Mouse (Mus musculus) ES-CJ7 (cell line): ENCODE data around the gene Hal.
"Not testable (repeated sequence)": the region's sequence is repeated elsewhere in the genome, so short reads cannot be mapped to it uniquely, and the experiment has no call there.

ENCODE experiments used
- DNase-seq: peaks from one replicate; pipeline ENCODE4 v3.0.0; 2011; ENCODE audit warnings: low read depth, low spot score

Gene Hal

GRCm38 (mm10) chr10:93515927-93516326 is 27.4 kb downstream of the Hal start:
- no peak for DNase-seq

DNA sequence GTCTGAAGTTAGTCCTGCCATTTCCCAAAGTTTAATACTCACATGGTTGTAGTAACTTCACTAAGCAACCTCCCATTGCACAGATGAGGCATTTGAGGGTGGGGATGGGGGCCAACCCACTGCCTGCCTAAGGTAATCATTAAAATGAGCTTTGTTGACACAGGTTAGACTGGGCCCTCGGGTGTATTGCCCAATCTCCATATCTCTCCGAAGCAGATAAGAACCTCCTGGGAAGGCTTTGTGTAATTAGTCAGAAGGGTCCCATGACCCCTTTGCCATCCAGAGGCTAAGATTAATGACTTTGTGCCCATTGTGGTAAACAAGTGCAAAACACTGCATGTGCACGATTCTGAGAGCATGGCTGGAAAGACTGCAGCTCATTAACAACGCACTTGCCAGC is 29.2 kb downstream of the Hal start:
- DNase-seq = no peak

DNA sequence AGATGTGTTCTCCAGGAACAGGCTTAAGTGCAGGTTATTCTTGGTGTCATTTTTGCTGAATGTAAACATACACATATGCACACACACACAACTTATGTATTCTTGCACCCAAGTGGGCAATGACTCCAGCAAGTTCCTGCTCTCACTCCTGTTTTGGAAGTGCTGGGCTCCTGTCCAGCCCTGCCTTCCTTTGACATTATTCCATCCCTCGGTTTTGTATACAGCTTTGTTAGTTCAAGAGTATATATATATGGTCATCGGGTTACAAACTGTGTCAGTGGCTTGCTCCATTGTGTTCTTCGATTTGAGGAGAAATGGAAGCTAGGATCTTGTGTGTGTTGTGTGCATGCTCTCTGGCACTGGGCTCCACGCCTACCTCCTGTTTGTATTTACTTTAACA is 29.6 kb downstream of the Hal start:
- DNase-seq = no peak

DNA sequence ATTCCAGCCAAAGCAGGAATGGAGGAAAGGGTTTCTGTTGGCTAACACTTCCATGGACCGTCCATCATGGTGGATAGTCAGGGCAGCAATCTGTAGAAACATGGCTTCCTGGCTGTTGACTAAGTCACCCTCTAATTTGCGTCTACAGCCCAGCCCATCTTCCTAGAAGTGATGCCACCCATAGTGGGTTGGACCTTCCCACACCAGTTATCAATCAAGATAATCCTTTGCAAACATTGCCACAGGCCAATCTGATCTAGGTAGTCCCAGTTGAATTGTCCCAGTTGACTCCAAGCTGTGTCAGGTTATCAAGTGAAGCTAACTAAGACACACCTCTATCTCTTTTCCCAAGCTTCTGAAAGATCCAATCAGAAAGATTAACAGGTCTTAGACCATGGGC is 30.1 kb downstream of the Hal start:
- no peak for DNase-seq

- no peak for DNase-seq
Measured at GRCm38 (mm10) chr10:93519159-93519558, 30.6 kb downstream of the Hal start.

- DNase-seq = no peak
Measured at GRCm38 (mm10) chr10:93519756-93520155, 31.2 kb downstream of the Hal start.

- no peak for DNase-seq
Measured at GRCm38 (mm10) chr10:93520994-93521393, 32.4 kb downstream of the Hal start.

DNA sequence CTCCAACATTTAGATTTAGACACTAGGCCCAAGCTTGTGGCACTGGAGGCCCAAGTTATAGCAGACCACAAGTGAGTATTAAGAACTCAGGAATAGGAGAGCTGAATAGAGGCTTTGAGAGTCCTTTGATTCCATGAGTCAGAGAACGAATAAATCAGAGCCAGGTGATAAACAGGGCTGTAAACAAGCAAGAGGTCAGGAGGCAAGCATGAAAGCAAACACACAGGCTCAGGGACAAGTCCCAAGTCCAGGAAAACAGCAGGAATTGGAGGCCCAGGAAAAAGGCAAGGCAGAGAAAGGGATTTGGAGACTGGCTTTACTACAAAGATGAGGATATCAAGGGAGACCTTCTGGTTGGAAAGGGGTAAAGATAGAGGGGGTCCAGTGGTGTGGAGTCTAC is 36.8 kb downstream of the Hal start:
- no peak for DNase-seq

DNA sequence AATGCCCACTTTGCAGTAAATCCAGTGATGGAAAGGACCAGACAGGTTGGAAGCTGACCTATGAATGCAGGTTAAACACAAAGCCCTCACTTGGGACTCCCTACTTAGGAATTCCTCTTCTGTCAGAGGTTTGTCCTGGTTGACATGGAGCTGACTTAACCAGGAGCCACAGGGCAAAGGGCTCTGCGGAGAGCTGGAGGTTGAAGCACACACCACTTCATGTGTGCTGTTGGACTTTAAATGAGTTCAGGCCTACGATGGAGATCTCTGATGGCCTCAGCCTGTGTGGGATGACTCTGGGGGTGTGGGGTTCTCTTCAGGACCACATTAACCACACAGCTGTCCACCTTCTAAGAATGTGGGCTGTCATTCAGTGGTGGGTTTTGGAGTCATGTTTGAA is 49.7 kb downstream of the Hal start:
- no peak for DNase-seq

DNA sequence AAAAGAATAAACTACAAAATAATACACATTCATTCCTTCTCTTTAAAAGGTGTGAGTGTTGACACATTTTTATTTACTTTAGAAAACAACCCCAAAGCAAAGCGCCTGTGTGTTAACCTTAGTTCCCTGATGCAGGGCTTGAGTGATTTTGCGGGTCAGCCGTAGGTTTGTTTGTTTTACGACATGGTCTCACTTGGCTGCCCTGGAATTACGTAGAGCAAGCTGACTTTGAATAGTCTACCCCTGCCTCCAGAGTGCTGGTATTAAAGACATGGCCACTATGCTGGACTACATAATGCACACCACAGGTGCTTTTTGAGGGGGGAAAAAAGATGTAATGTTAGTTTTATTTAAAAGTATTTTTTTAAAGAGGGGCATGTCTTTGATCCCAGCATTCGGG is 50.2 kb downstream of the Hal start:
- DNase-seq = no peak

DNA sequence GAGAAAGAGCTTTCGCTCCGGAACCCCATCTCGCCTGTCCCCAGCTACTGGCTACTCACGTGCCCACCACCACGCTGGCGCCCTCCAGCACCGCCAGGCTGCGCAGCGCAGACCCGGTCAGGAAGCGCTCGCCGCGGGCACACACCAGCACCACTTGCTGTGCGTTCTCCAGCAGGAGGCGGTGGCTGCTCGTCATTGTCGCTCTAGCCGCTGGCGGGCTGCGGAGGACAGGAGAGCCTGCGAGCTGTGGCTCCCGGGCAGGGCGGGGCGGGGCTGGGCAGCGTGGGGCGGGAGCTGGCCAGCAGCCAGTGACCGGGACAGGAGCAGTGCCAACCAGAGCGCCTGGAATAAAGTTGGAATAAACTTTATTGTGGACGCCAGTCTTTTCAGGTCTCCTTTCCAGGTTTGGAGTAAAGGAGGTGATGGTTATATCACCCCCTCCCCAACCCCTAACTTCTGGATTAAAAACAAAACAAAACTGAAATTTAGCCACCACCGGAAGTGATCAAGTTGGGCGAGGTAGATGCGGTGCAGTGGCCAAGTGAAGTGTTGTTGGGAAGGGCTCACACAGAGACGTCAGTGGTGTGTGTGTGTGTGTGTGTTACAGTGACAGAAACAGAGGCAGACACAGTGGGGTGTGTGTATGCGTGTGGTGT is 51.3 kb downstream of the Hal start, which contains the start of gene Amdhd1:
Gene Amdhd1 (minus strand): TSS at position 259 of the 656 bp plus-strand sequence.
- DNase-seq = peak; percentile 68

DNA sequence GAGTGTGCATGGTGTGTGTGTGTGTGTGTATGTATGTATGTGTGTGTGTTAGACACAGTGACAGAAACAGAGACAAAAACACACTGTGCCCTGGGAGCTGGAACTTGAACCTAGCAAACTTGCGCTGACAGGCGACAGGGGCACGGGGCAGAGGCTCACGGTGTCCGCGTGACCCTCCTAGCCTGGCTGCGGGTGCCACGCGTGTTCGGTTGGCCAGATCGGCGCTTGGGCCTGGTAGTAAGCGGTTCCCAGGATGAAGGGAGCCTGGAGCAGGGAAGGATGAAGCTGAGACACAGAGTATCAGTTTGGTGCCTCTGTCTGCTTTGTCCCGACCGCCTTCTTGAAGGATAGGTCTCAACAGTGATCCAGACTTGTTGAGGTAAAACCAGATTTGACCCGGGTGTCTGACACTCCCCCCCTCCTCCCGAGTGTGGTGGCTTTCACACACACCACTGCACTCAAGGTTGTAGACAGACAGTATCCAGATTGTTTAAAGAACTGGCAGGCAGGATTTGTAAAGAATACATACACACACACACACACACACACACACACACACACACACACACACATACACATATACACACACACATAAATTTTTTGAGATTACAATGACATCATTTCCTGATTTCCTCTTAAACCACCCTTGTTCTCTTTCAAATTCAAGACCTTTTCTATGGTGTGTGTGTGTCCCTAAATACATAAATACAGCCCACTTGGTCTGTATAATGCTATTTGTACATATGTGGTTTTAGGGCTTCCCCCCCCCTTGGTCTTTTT is 52.1 kb downstream of the Hal start, which contains the start of gene Ccdc38:
Gene Ccdc38 (plus strand): TSS at position 202 of the 780 bp plus-strand sequence.
- DNase-seq = peak; percentile 10

DNA sequence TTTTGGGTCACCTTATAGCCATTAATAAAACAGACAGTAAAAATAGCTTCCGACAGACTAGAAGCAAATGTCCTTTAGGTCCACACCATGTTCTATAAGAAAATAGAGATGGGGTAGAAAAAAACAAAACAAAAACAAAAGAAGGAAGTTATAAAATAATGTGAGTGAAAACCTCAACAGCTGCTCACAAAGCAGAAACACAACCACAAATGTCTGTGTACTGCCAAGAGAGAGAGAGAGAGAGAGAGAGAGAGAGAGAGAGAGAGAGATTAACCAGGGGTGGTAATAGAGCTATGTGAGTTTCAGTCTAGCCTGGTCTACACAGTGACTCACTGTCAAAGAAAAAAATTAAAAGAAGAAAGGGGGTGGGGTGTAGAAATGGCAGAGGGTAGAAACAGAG is 53.0 kb downstream of the Hal start:
- DNase-seq = no peak

DNA sequence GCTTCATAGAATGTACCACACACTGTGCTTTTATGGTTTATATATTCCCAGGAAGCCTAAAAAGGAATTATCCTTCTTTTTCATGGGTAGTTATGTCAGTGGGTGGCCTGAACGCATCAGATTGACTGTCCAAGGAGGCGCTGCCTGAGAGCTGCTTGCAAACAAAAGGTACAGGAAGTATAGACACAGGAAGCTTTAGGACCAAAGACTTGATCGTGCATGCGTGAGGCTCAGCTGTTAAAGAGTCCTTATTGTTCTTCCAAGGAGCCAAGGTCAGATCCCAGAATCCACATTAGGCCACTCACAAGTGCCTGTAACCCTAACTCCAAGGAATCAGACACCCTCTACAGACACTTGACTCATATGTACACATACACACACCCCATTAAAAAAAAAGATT is 53.8 kb downstream of the Hal start:
- DNase-seq = peak; percentile 90

DNA sequence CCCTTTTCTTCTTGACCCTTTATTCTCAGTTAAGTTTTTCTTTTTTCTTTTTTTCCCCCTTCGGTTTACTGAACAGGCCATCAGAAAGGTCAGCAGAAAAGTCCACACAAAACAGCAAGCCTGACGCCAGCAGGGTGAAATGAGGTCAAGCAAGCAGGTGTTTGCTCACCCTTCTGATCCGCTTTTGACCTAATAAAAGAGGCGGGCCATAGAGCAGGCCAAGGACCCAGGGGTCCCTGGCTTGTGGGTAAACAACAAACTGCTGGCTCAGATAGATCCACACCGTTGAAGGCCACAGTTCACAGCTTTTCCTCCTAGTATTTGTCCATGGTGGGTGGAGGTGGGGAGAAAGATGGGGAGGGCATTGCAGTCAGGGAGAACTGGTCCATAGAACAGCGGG is 54.6 kb downstream of the Hal start:
- no peak for DNase-seq

GRCm38 (mm10) chr10:93544172-93544571 is 55.6 kb downstream of the Hal start:
- DNase-seq = no peak

- DNase-seq = no peak
Measured at GRCm38 (mm10) chr10:93547741-93548270, 59.2 kb downstream of the Hal start.

DNA sequence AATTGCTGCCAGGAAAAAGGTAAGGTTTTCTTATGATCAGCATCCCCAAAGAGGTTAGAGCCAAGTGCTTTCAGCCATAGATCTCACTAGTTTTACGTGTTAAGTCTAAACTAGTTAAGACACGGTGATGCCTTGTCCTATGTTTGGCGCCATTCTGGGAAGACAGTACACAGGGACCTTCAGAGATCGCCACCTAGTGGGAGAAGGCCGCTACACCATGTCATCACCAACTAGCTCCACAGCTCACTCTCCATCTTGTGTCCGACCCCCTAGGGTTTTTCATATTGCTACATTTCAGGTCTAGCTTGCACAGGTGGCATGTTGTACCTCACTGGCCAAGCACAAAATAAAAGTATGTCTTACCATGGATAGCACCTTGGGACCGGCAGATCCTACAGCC is 60.4 kb downstream of the Hal start:
- peak; percentile 91 for DNase-seq

DNA sequence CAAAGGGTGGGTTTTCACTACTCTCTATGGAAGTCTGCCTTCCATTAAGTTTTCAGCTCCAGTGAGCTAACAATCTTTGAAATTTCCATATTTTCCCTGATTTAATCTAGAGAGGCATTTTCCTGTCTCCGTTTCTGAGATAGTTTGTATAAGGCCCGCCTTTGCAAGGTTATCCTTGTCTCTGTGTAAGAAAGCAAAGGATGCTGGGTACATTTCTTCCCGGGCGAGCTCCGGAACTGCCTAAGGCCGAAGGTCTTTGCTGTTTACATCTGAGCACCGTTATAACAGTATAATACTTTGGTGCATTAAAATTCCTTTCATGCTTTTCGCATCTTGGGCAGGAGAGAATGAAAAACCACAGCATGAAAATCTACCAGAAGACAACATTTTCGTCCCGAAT is 61.3 kb downstream of the Hal start:
- DNase-seq = peak; percentile 17

DNA sequence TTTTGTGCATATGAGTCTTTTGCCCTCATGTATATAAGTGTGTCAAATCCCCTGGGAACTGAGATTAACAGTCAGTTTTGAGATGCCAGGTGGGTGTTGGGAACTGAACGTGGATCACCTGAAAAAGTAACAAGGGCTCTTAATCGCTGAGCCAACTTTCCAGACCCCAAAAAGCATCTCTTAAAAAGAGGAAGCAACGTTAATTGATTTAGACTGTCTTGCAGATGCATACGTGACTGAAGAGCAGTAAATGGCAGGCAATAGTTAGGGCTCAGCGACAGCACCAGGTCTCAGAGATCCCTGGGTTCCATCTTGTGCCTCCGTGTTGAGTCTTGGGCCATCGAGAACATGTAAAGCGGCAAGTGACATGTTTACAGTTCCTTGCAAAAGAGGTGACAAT is 64.0 kb downstream of the Hal start:
- DNase-seq = no peak

DNA sequence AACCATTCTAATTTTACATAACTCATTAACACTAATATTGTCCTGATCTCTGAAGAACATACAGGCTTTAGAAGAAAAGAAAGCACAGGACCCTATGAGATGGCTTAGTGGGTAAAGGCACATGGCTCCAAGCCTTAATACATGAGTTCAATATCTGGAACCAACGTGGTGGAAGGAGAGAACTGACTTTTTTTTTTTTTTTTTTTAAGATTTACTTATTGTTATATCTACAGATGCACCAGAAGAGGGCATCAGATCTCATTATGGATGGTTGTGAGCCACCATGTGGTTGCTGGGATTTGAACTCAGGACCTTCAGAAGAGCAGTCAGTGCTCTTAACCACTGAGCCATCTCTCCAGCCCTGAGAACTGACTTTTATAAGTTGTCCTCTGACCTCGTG is 69.4 kb downstream of the Hal start:
- not testable (repeated sequence) for DNase-seq

DNA sequence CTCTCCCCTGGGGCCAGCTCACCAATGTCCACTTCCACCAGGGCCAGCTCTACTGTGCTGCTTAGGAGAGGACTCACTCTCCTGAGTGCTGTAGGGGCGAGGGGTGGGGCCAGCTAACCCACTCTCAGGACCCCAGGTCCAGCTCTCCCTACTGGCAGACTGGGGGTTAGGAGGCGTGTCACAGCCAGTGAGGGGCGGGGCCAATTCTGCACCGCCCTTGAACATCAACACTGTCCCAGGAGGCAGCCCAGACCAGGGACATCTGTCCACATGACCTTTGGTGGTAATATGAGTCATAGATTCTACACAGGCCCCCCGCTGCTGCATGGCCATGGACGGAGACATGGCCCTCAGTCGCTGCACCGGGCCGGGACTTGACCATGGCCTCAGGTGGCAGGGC is 71.2 kb downstream of the Hal start:
- DNase-seq = no peak

DNA sequence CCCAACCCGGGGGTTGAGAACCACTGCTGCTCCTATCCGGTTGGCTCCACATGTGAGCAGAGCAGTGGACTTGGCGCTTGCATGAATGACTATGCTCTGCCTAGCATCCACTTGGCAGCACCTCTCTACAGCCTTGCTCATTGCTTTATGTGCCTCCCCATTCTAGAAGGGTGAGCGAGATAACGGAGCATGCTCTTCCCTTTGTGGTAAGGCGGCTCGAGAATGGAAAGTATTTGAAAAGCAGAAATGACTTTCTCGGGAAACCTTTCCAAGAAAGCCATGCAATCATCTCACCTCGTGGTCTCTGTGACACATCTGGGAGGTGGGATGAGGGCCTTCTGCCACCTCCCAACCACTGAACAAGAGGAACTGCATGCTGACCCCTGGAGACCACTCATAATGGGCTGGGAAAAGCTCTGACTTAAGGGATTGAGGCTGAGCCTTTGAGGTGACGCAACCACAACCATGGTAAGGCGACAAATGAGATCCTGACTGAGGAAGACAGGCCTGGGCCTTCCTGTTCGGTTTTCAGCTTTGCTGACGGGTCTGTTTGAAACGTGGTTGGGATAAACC is 76.0 kb downstream of the Hal start:
- no peak for DNase-seq
